Mouse (Mus musculus) spleen, embryonic (tissue): ENCODE results near the gene Nploc4.

Source experiments
- CTCF ChIA-PET: fragments of 350-600 bp; sonication (Branson Sonifier 250); formaldehyde crosslinking; loops from one replicate; lab custom pipeline; 2022; lab: Charles Lee

The Nploc4 gene

DNA sequence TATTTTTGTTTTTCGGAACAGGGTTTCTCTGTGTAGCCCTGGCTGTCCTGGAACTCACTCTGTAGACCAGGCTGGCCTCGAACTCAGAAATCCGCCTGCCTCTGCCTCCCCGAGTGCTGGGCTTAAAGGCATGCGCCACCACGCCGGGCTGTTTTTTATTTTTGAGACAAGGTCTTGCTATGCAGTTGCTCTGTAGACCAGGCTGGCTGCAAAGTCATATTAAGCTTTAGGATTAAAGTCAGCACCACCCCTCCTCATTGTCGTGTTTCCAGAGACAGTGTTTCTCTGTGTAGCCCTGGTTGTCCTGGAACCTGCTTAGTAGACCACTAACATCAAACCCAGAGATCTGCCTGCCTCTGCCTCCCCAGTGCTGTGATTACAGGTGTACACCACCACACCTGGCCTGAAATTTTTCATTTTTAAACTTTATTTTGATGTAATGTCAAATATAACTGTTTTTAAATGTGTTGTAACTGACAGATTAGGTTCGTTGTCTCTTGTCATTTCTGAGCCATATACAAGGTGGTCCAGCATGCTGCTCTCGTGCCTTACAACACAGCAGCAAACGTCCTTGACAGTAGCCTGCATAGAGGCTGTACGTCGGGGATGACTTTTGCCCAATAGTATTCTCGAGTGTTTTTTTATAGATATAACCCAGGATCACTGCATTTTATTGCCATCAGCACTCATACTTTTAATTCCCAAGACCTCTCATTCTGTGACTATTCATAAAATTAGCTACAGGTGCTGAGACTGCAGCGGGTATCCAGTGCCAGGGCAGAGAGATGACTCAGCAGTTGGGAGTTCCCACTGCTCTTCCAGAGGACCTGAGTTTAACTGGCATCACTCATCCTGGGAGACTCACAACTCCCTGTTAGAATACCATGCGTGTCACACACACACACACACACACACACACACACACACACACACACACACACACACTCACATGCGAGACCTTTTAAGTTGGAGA, 82.9 kb downstream of the Nploc4 start:
- CTCF ChIA-PET, result interaction anchor here (0.6 to 1.1 kb wide), 3 partner anchors 14 to 422 kb away, joined by 3 to 4 read pairs (median 3); no protein-coding TSS in a partner anchor

DNA sequence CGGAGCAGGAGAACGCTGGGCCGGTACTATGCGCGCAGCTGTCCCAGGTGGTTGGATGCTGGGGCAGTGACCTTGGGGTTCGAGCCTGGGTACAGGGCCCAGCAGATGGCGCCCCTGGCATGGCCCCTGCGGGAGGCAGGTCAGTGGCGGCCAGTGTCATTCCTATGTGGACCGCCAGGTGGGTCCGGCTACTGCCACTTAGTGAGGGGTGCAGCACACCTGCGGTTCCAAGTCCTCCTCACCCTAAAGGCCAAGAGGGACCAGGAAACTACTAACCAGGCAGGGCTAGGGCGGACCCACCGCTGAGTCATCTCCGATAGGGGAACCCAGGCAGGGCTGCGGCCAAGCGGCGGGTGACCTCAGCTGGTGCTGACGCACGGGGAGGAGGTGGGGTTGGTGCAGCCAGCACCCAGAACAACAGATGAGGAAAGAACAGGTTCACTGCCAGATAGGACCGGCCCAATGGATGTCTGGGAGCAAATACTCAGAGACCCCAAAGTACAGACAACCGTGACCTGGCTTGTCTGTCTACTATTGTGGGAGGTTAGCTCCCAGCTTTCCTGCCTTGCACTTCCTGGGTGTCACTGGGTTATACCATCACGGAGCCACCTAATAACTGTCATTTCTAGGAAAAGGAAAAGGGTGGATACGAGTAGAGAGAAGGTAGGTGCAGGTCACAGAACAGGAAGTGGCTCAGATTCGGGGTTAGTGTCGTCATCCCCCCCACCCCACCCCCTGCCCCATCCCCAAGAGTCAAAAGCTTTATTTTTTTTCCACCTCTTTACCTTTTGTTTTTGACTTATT, 83.8 kb downstream of the Nploc4 start:
- CTCF ChIA-PET, result interaction anchor here (0.6 to 1.1 kb wide), 3 partner anchors 13 to 423 kb away, joined by 3 to 4 read pairs (median 3); no protein-coding TSS in a partner anchor

- CTCF ChIA-PET, result interaction anchor here (0.5 to 0.7 kb wide), 6 partner anchors 14 to 1309 kb away, joined by 3 to 7 read pairs (median 3); no protein-coding TSS in a partner anchor
Measured at GRCm38 (mm10) chr11:120352571-120353290, 84.8 kb downstream of the Nploc4 start.

GRCm38 (mm10) chr11:120352093-120352350, 85.5 kb downstream of the Nploc4 start:
- CTCF ChIA-PET, result interaction anchor here (0.6 to 0.7 kb wide), 3 partner anchors 32 to 768 kb away, joined by 5 to 11 read pairs (median 6); no protein-coding TSS in a partner anchor

GRCm38 (mm10) chr11:120351250-120352092, 86.0 kb downstream of the Nploc4 start:
- CTCF ChIA-PET, result interaction anchor here (0.6 to 0.7 kb wide), 4 partner anchors 33 to 768 kb away, joined by 3 to 11 read pairs (median 6); partner anchors contain the start of gene Npb

- CTCF ChIA-PET, result no interaction called here
Measured at GRCm38 (mm10) chr11:120350711-120351110, 86.8 kb downstream of the Nploc4 start.

GRCm38 (mm10) chr11:120349986-120350702, 87.4 kb downstream of the Nploc4 start:
- CTCF ChIA-PET, result interaction anchor here (0.6 to 0.7 kb wide), 2 partner anchors 583 to 1296 kb away, joined by 3 to 4 read pairs; no protein-coding TSS in a partner anchor

GRCm38 (mm10) chr11:120349371-120349985, 88.0 kb downstream of the Nploc4 start:
- CTCF ChIA-PET, result interaction anchor here (0.6 to 0.7 kb wide), 2 partner anchors 584 to 1296 kb away, joined by 3 to 4 read pairs; no protein-coding TSS in a partner anchor

DNA sequence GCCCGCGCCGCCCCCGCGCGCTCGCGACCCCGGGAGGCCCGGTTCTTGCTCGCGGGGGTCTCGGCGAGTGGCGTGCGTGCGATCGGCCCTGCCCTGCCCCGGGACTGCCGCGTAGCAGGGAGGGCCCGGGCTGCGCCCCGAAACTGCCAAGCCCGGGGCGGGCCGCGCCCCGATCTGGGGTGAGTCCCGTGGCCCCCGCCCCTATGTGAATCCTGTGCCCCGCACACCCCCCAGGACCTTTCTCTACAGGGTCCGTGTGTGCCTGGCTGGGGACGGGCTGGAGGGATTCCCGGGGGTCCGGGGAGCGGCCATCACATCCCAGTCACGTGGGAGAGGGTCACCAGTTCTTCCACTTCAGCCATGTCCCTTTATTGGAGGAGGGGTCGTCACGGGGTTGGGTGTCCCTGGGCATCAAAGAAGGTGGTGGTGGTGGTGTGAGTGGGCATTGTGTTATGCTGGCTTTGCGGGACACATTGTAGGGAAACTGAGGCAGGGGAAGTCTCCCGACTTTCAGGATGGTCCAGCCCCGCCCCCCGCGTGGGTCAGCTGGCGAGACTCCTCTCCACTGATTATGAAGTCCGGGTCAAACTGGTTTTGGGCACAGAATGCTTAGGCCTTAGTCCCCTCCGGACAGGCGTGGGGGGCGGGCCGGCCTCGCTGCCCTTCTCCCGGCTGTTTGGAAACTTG, 88.7 kb downstream of the Nploc4 start:
- CTCF ChIA-PET, result no interaction called here

GRCm38 (mm10) chr11:120347791-120348683, 89.5 kb downstream of the Nploc4 start, which contains the start of gene Actg1:
Actg1 (minus strand) TSS chr11:120348542.
- CTCF ChIA-PET, result no interaction called here

- CTCF ChIA-PET, result interaction anchor here (0.6 kb wide), 1 partner anchor 41 kb away, joined by 3 read pairs; no protein-coding TSS in a partner anchor
Measured at GRCm38 (mm10) chr11:120347301-120347700, 90.2 kb downstream of the Nploc4 start.

DNA sequence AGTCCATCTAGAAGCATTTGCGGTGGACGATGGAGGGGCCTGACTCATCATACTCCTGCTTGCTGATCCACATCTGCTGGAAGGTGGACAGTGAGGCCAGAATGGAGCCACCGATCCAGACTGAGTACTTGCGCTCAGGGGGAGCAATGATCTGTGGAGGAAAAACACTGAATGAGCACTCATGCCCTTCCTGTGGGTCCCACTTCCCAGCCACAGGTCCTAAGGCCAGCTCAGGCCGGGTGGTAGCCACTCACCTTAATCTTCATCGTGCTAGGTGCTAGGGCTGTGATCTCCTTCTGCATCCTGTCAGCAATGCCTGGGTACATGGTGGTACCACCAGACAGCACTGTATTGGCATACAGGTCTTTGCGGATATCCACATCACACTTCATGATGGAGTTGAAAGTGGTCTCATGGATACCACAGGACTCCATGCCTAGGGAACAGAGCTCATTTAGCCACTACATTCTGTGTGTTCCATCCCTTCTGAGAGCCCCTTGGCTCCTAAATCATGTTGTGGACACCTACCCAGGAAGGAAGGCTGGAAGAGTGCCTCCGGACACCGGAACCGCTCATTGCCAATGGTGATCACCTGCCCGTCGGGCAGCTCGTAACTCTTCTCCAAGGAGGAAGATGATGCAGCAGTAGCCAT, 91.0 kb downstream of the Nploc4 start:
- CTCF ChIA-PET, result interaction anchor here (0.6 kb wide), 1 partner anchor 40 kb away, joined by 3 read pairs; no protein-coding TSS in a partner anchor

GRCm38 (mm10) chr11:120345067-120345681, 92.3 kb downstream of the Nploc4 start:
- CTCF ChIA-PET, result interaction anchor here (0.5 kb wide), 1 partner anchor 32 kb away, joined by 5 read pairs; no protein-coding TSS in a partner anchor

DNA sequence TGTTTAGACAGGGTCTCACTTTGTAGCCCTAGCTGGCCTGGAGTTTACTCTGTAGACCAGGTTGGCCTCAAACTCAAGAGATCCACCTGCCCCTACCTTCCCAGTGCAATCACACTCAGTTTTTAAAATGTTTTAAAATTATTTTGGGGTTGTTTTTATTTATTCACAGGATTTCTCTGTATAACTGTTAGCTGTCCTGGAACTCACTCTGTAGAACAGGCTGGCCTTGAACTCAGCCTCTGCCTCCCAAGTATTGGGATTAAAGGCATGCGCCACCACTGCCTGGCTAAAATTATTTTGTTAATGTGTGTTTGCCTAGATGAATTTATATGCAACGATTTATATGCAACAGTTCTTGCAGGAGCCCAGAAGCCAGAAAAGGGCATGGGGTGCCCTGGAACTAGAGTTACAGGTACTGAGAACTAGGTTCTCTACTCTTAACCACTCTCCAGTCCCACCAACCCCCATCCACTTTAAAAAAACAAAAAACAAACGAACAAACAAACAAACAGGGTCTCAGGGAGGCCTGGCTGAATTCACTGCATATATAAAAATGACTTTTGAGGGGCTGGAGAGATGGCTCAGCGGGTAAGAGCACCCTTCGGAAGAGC, 93.1 kb downstream of the Nploc4 start:
- CTCF ChIA-PET, result interaction anchor here (0.6 kb wide), 1 partner anchor 205 kb away, joined by 3 read pairs; the partner anchor contains the start of gene Mcrip1
